Mouse (Mus musculus) lung, adult 2 months (tissue): ENCODE measurements around the gene Madd.

Source experiments
- CTCF ChIP-seq: fragments of 200-500 bp; IDR thresholded peaks from 2 replicates; pipeline ENCODE4 v1.5.1; 2011; ENCODE audit warnings: mild to moderate bottlenecking, low read length, control low read depth; ENCODE audit not compliant: insufficient read depth
- POLR2A ChIP-seq: fragments of 200-500 bp; IDR thresholded peaks from 2 replicates; pipeline ENCODE4 v1.6.1; 2011; ENCODE audit warnings: low read depth, mild to moderate bottlenecking, control low read depth, low read length, borderline replicate concordance; ENCODE audit errors: extremely low read depth

- TF ChIP-seq CTCF (no peak), POLR2A (no peak)
Measured at GRCm38 (mm10) chr2:91137481-91137880, 46.2 kb downstream of the Madd start.
